In the genomic region with DNA sequence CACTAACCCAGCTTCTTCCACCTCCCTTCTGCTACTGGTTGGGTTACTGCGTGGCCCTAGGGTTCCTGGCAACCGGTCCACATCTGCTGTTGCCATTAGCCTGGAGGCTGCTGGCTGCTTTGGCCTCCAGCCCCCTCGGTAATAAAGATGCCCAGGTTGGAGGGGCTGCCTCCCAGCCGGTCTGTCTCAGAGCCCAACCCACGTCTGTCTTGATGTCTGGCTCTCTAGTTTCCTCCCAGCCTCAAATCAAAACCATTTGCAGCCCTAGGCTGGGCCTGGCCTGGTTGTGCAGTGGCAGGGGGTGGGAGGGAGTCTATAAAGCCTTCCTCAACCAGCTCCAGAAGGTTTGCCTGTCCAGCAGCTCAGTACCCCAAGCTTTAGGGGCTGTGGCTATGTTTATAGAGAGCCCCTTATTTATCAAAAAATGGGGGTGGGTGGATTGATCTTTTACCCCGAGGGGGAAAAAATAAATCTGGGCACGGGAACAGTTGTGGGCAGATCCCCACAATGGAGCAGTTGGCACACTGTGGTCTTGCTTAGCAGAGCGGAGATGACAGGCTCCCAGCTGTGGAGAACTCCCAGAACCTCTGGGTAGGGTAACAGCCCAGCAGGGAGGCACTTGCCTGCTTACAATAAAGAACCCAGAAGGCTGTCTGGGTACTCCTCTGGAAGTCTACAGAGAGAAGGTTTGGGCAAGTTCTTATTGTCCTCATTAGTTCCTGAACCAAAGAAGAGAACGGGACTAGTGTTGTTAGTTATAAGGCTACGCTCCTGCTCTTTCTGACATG, we compare ENCODE assay signal across 13 mouse cellular contexts. TPM values are rescaled to one million over a fixed set of nuclear protein-coding genes. Genes with fewer than 3 reads are reported as not detected.
DNase-seq lines count a peak whose midpoint lies in the region; ATAC-seq lines count a peak whose summit lies in the region.
"Had no signal": no experiment of that assay in that cellular context is flagged by ENCODE, and none has a peak within 500 bp of the region (broad histone marks: within the 10 kb centered on the region; RNA-seq: fewer than 3 reads in every experiment).

No protein-coding gene starts in this region.

- peaks cover 23% of the 10 kb centered on the region for H3K36me3 ChIP-seq in heart, embryonic 15.5 days
- no peaks in the 10 kb centered on the region for H3K36me3 ChIP-seq in midbrain, embryonic 15.5 days (replicated peaks)
- 0 out of 2 replicates have a peak, but pooled peaks cover 2% of the 10 kb centered on the region for H3K36me3 ChIP-seq in midbrain, embryonic 16.5 days (ENCODE audit: control insufficient read depth, insufficient read depth, low read length)
- H3K36me3 ChIP-seq in embryonic facial prominence, embryonic 15.5 days, result peaks cover 22% of the 10 kb centered on the region

- no peak overlapping the region for H3K4me3 ChIP-seq in heart, embryonic 15.5 days
- H3K4me3 ChIP-seq in midbrain, embryonic 15.5 days, result no peak overlapping the region
- H3K4me3 ChIP-seq in midbrain, embryonic 16.5 days (ENCODE audit: low read depth, low read length), result no peak overlapping the region
- H3K4me3 ChIP-seq in embryonic facial prominence, embryonic 15.5 days (replicated peaks), result no peak overlapping the region

- peaks cover 66% of the 10 kb centered on the region for H3K4me1 ChIP-seq in heart, embryonic 15.5 days (replicated peaks)
- H3K4me1 ChIP-seq in midbrain, embryonic 15.5 days, result 0 out of 2 replicates have a peak, but pooled peaks cover 5% of the 10 kb centered on the region
- H3K4me1 ChIP-seq in midbrain, embryonic 16.5 days (ENCODE audit: control insufficient read depth, insufficient read depth, low read length), result peaks cover 3% of the 10 kb centered on the region; the same call in 1 of the 2 replicates
- peaks cover 63% of the 10 kb centered on the region for H3K4me1 ChIP-seq in embryonic facial prominence, embryonic 15.5 days

- 59% methylated on average over 10 of the region's 10 CpGs for WGBS in heart, embryonic 15.5 days
- 71% methylated on average over 10 of the region's 10 CpGs for WGBS in midbrain, embryonic 15.5 days
- 69% methylated on average over 10 of the region's 10 CpGs for WGBS in midbrain, embryonic 16.5 days
- WGBS in embryonic facial prominence, embryonic 15.5 days, result 27% methylated on average over 10 of the region's 10 CpGs

- no peak overlapping the region for H3K4me2 ChIP-seq in heart, embryonic 15.5 days
- no peak overlapping the region for H3K4me2 ChIP-seq in midbrain, embryonic 15.5 days
- H3K4me2 ChIP-seq in midbrain, embryonic 16.5 days (ENCODE audit: low read length), result no peak overlapping the region
- H3K4me2 ChIP-seq in embryonic facial prominence, embryonic 15.5 days (replicated peaks), result peak overlapping the region; percentile 24; the same call in 1 of the 2 replicates

- no peak; the same call in 1 of the 2 replicates for ATAC-seq in heart, embryonic 15.5 days (replicated peaks; ENCODE audit: insufficient number of reproducible peaks, insufficient read depth, low FRiP score, low read depth)
- 0 out of 2 replicates have a peak, but pooled peaks have one; percentile 8 for ATAC-seq in midbrain, embryonic 15.5 days (replicated peaks)
- ATAC-seq in midbrain, embryonic 16.5 days, result no peak
- peak; percentile 81 for ATAC-seq in embryonic facial prominence, embryonic 15.5 days (ENCODE audit: insufficient number of reproducible peaks, low FRiP score, low TSS enrichment, low read depth)
- ATAC-seq: forebrain, embryonic 14.5 days had no signal

- H3K9me3 ChIP-seq in heart, embryonic 15.5 days (replicated peaks), result no peaks in the 10 kb centered on the region
- H3K9me3 ChIP-seq in midbrain, embryonic 15.5 days, result no peaks in the 10 kb centered on the region
- H3K9me3 ChIP-seq in midbrain, embryonic 16.5 days (replicated peaks; ENCODE audit: control insufficient read depth, low read length, poor library complexity, severe bottlenecking), result no peaks in the 10 kb centered on the region; the same call in 1 of the 2 replicates
- no peaks in the 10 kb centered on the region for H3K9me3 ChIP-seq in embryonic facial prominence, embryonic 15.5 days (replicated peaks)

- peak overlapping the region; percentile 64 for H3K27ac ChIP-seq in heart, embryonic 15.5 days
- H3K27ac ChIP-seq in midbrain, embryonic 15.5 days, result no peak overlapping the region
- H3K27ac ChIP-seq in midbrain, embryonic 16.5 days (ENCODE audit: low read length), result no peak overlapping the region
- peak overlapping the region; percentile 85 for H3K27ac ChIP-seq in embryonic facial prominence, embryonic 15.5 days (replicated peaks)
- H3K27ac ChIP-seq: liver, embryonic 14.5 days had no signal

- no peak for DNase-seq in heart, postnatal 4 days
- DNase-seq in mesoderm, embryonic 11.5 days (ENCODE audit: low read depth, low spot score), result peak; percentile 65
- DNase-seq in right cerebral cortex, adult 2 months (ENCODE audit: low spot score in 2 of 2), result no peak
- DNase-seq in liver, result no peak
- DNase-seq: adrenal gland, postnatal 36 days; cerebellum, adult 9-11 months; thymus, postnatal 25 days had no signal

- no peaks in the 10 kb centered on the region for H3K27me3 ChIP-seq in heart, embryonic 15.5 days
- H3K27me3 ChIP-seq in midbrain, embryonic 15.5 days (replicated peaks), result no peaks in the 10 kb centered on the region
- H3K27me3 ChIP-seq in midbrain, embryonic 16.5 days (ENCODE audit: control insufficient read depth, insufficient read depth, low read depth, low read length), result no peaks in the 10 kb centered on the region
- no peaks in the 10 kb centered on the region for H3K27me3 ChIP-seq in embryonic facial prominence, embryonic 15.5 days

- no peak overlapping the region for H3K9ac ChIP-seq in heart, embryonic 15.5 days
- no peak overlapping the region for H3K9ac ChIP-seq in midbrain, embryonic 15.5 days
- no peak overlapping the region for H3K9ac ChIP-seq in midbrain, embryonic 16.5 days (ENCODE audit: low read depth, low read length)
- H3K9ac ChIP-seq in embryonic facial prominence, embryonic 15.5 days, result no peak overlapping the region
- H3K9ac ChIP-seq: liver, embryonic 14.5 days had no signal

RNA-seq across cellular contexts. Expression of a gene that starts 6.7 kb away (rescaled TPM):
- polyA plus RNA-seq in heart, embryonic 15.5 days (2015; fragmentation: Nextera tagmentation; extraction: Ambion mirVana), result 90.2 and 101 TPM in 2 replicates
- 10 to 100 TPM; 71.9 to 73.4 TPM for total RNA-seq in heart, postnatal 4 days (2021)
- polyA plus RNA-seq in midbrain, embryonic 15.5 days (2015; fragmentation: Nextera tagmentation; extraction: Ambion mirVana), result 11.4 and 12.9 TPM in 2 replicates
- polyA plus RNA-seq in midbrain, embryonic 16.5 days (2015; fragmentation: Nextera tagmentation; extraction: Ambion mirVana), result 11.3 and 12.4 TPM in 2 replicates
- 123 and 138 TPM in 2 replicates for polyA plus RNA-seq in embryonic facial prominence, embryonic 15.5 days (2015; fragmentation: Nextera tagmentation; extraction: Ambion mirVana)

Comparison
In these comparisons a context has a peak if more than half of its experiments do, and no peak if none do; other contexts are left out.
1. ATAC-seq: peak in midbrain, embryonic 15.5 days (single experiment) and embryonic facial prominence, embryonic 15.5 days (single experiment); none in heart, embryonic 15.5 days (single experiment) and midbrain, embryonic 16.5 days (single experiment).
2. H3K27ac ChIP-seq: peak in heart, embryonic 15.5 days (single experiment) and embryonic facial prominence, embryonic 15.5 days (single experiment); none in midbrain, embryonic 15.5 days (single experiment) and midbrain, embryonic 16.5 days (single experiment).